Mouse (Mus musculus) G1E (cell line): Measurements from ENCODE around the gene Gm45618. TPM values are rescaled to one million over a fixed set of nuclear protein-coding genes. Genes with fewer than 3 reads are reported as not detected.
"Not testable (repeated sequence)": the region's sequence is repeated elsewhere in the genome, so short reads cannot be mapped to it uniquely, and the experiment has no call there.

Experiments
- ATAC-seq: 2 replicates; pipeline ENCODE4 v1.8.0; 2016; ENCODE audit warnings: mild to moderate bottlenecking; ENCODE audit not compliant: insufficient number of reproducible peaks, poor library complexity, low FRiP score, severe bottlenecking; ENCODE audit errors: extremely low read depth
- DNase-seq: peaks from one replicate; pipeline ENCODE4 v3.0.0; 2012; ENCODE audit warnings: low spot score
- H3K27me3 ChIP-seq: 2 replicates; pipeline ENCODE4 v1.6.1; 2012; ENCODE audit warnings: mild to moderate bottlenecking, low read length, inconsistent platforms; ENCODE audit not compliant: insufficient read depth
- H3K36me3 ChIP-seq: replicated peaks from 2 replicates; pipeline ENCODE3; 2012; ENCODE audit warnings: mild to moderate bottlenecking, inconsistent platforms
- H3K4me1 ChIP-seq: 2 replicates; pipeline ENCODE4 v1.6.1; 2012; ENCODE audit warnings: low read depth, low read length, inconsistent platforms, mixed read lengths; ENCODE audit not compliant: insufficient read depth
- H3K4me3 ChIP-seq: 2 replicates; pipeline ENCODE4 v1.5.1; 2012; ENCODE audit warnings: low read depth, mild to moderate bottlenecking, inconsistent platforms, low read length, moderate library complexity, mixed read lengths
- H3K9me3 ChIP-seq: replicated peaks from 2 replicates; pipeline ENCODE4 v1.6.1; 2012; ENCODE audit warnings: inconsistent platforms
- CTCF ChIP-seq: IDR thresholded peaks from 2 replicates; pipeline ENCODE4 v1.5.1; 2012; ENCODE audit warnings: low read depth, low read length, inconsistent platforms, mixed read lengths
- GATA1 ChIP-seq: IDR thresholded peaks from 2 replicates; pipeline ENCODE4 v1.6.1; 2012; ENCODE audit warnings: borderline replicate concordance, low read length, inconsistent platforms, mixed read lengths
- GATA2 ChIP-seq: IDR thresholded peaks from 2 replicates; pipeline ENCODE4 v1.6.1; 2012; ENCODE audit warnings: low read depth, low read length, inconsistent platforms, borderline replicate concordance
- POLR2AphosphoS5 ChIP-seq: IDR thresholded peaks from 2 replicates; pipeline ENCODE4 v1.6.1; 2012; ENCODE audit warnings: low read depth, low read length, inconsistent platforms; ENCODE audit not compliant: insufficient replicate concordance
- TAL1 ChIP-seq: conservative IDR thresholded peaks from 2 replicates; pipeline ENCODE4 v1.6.1; 2012; ENCODE audit warnings: low read depth, low read length, inconsistent platforms, mixed read lengths
- polyA plus RNA-seq: library from polyadenylated mRNA; stranded (reverse); fragments of >175 nt; gene quantifications from 2 replicates; pipeline ENCODE4 v1.2.3, GENCODE M21; 2012
- total RNA-seq, 2 experiments: library from RNA; stranded (forward) in 1 of 2; stranded (reverse) in 1 of 2; fragments of 200-1000 nt in 1 of 2; fragments of >200 nt in 1 of 2; fragmentation: Nextera tagmentation in 1 of 2; gene quantifications; 2 replicates each; pipeline ENCODE4 v1.2.3; 2014 to 2017

Gene Gm45618
- total and polyA plus RNA-seq, 3 experiments = not detected

GRCm38 (mm10) chr7:142148633-142149032 is 28.1 kb upstream of the Gm45618 start:
- ATAC-seq (no peak), DNase-seq (no peak)
- Histone ChIP-seq H3K4me1 (no peaks in the 10 kb centered on the region), H3K27me3 (peaks cover under 1% of the 10 kb centered on the region; the same call in 1 of the 2 replicates), H3K4me3 (no peak overlapping the region), H3K9me3 (no peaks in the 10 kb centered on the region), H3K36me3 (no peaks in the 10 kb centered on the region)
- no peak for TF ChIP-seq POLR2AphosphoS5
- no peak for TF ChIP-seq GATA1
- no peak for TF ChIP-seq GATA2
- no peak for TF ChIP-seq TAL1
- TF ChIP-seq CTCF = no peak

GRCm38 (mm10) chr7:142146033-142146432 is 25.5 kb upstream of the Gm45618 start:
- DNase-seq = peak; percentile 32
- Histone ChIP-seq H3K4me3 (no peak overlapping the region), H3K9me3 (no peaks in the 10 kb centered on the region), H3K4me1 (no peaks in the 10 kb centered on the region), H3K36me3 (no peaks in the 10 kb centered on the region), H3K27me3 (peaks cover 2% of the 10 kb centered on the region; the same call in 1 of the 2 replicates)
- TF ChIP-seq GATA1 (no peak), GATA2 (no peak), CTCF (no peak), TAL1 (no peak), POLR2AphosphoS5 (no peak)
- no peak for ATAC-seq

GRCm38 (mm10) chr7:142145413-142145940 is 24.9 kb upstream of the Gm45618 start:
- ATAC-seq = no peak
- TF ChIP-seq CTCF (no peak), GATA1 (no peak)
- DNase-seq = no peak
- no peaks in the 10 kb centered on the region for H3K36me3 ChIP-seq
- peaks cover 2% of the 10 kb centered on the region; the same call in 1 of the 2 replicates for H3K27me3 ChIP-seq
- H3K4me3 ChIP-seq = no peak overlapping the region
- H3K9me3 ChIP-seq = no peaks in the 10 kb centered on the region
- H3K4me1 ChIP-seq = no peaks in the 10 kb centered on the region

GRCm38 (mm10) chr7:142144507-142144906 is 24.0 kb upstream of the Gm45618 start, which contains the start of gene Gm45337:
Gene Gm45337 (minus strand): TSS chr7:142144607.
- Histone ChIP-seq H3K27me3 (peaks cover 2% of the 10 kb centered on the region; the same call in 1 of the 2 replicates), H3K4me3 (no peak within 1 kb of the TSS), H3K9me3 (no peaks in the 10 kb centered on the region), H3K36me3 (no peaks in the 10 kb centered on the region), H3K4me1 (no peaks in the 10 kb centered on the region)
- TF ChIP-seq GATA1 (no peak), CTCF (no peak), TAL1 (no peak), GATA2 (no peak), POLR2AphosphoS5 (no peak)
- DNase-seq (peak; percentile 6), ATAC-seq (no peak)

GRCm38 (mm10) chr7:142143506-142144010 is 23.0 kb upstream of the Gm45618 start:
- not testable (repeated sequence) for H3K36me3 ChIP-seq, H3K27me3 ChIP-seq, ATAC-seq, H3K4me1 ChIP-seq, H3K4me3 ChIP-seq, DNase-seq, H3K9me3 ChIP-seq

GRCm38 (mm10) chr7:142140696-142141095 is 20.2 kb upstream of the Gm45618 start:
- H3K27me3 ChIP-seq = peaks cover 2% of the 10 kb centered on the region; the same call in 1 of the 2 replicates
- no peaks in the 10 kb centered on the region for H3K4me1 ChIP-seq
- TF ChIP-seq POLR2AphosphoS5 (no peak), GATA1 (no peak), CTCF (no peak), TAL1 (no peak), GATA2 (no peak)
- no peaks in the 10 kb centered on the region for H3K9me3 ChIP-seq
- ATAC-seq (no peak), DNase-seq (no peak)
- no peak overlapping the region for H3K4me3 ChIP-seq
- H3K36me3 ChIP-seq = no peaks in the 10 kb centered on the region

- ATAC-seq, H3K4me3 ChIP-seq, H3K9me3 ChIP-seq, H3K27me3 ChIP-seq, DNase-seq, H3K36me3 ChIP-seq, H3K4me1 ChIP-seq: not testable (repeated sequence)
Observed at GRCm38 (mm10) chr7:142135934-142136333, 15.4 kb upstream of the Gm45618 start, which contains the start of gene Gm39115. Gene Gm39115 (minus strand): TSS chr7:142136034.
